Mouse (Mus musculus) ovary, postnatal 10 days (tissue): Measurements from ENCODE around the gene Tmprss6.

Experiments
- DNase-seq: peaks from one replicate; pipeline ENCODE4 v3.0.0; 2022; ENCODE audit warnings: low spot score

Tmprss6 gene

GRCm38 (mm10) chr15:78482518-78482917, 14.1 kb upstream of the Tmprss6 start:
- DNase-seq, result no peak

DNA sequence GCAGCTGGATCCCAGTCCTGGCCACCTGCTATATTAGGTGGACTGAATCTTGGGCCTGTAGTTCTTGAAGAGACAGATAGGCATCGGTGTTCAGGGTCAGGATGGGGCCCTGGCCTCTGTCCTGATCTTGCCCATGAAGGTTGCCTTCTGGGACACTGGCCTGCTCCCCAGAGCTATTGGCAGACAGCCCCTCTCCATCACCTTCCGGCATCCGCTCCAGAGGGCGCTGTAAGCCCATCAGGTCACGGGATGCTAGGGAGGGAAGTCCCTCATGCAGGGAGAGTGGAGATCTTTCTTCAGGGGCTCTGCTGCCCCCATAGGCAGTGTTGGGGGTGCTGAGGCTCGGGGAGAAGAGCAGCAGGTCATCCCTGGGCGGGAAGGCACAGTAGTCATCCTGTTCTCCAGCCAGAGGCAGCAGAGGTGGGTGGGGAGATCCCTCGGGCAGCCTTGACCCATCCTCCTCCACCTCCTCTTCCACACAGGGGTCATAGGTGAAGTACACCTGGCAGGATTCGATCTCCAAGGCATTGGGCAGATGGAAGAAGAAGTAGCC, 13.1 kb upstream of the Tmprss6 start:
- DNase-seq, result no peak

DNA sequence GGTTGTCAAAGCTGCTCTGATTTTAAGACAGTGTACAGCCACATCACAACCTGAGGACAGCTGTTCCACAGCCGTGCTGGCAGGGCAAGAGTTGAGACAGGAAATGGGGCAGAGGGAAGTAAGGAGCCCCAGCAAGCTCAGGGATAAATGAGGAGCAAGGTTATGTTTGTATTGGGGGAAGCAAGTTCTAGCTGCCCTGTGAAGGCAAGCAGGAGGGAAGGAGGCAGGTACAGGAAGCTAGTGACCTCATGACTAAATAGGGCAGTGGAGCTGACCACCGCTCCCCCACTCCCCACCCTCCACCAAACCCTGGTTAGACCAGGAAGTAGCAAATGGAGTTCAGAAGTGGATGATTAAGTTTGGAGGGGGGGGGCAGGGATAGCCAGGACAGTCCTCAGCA, 12.6 kb upstream of the Tmprss6 start:
- DNase-seq, result no peak

- DNase-seq, result no peak
Measured at GRCm38 (mm10) chr15:78480111-78480510, 11.7 kb upstream of the Tmprss6 start.

- DNase-seq, result no peak
Measured at GRCm38 (mm10) chr15:78479470-78479869, 11.0 kb upstream of the Tmprss6 start.

DNA sequence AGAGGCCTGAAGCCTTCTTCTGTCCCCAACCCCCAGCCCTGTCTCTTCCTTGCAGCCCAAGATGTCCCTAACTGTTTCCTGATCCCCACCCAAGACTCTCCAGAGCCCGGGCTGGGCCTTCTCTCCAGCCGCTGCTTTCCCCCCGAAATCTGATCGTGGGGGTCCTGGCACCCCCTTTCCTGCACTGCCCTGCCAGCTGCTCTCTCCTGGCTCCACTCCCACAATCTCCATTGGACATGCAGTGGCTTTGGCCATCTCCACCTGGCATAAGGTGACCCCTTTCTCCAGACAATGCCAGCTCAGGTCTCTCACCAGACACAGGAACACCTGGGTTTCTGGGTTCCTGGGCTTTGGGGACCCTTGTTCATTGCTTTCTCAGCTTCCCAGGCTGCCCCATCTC, 9.6 kb upstream of the Tmprss6 start:
- no peak for DNase-seq

DNA sequence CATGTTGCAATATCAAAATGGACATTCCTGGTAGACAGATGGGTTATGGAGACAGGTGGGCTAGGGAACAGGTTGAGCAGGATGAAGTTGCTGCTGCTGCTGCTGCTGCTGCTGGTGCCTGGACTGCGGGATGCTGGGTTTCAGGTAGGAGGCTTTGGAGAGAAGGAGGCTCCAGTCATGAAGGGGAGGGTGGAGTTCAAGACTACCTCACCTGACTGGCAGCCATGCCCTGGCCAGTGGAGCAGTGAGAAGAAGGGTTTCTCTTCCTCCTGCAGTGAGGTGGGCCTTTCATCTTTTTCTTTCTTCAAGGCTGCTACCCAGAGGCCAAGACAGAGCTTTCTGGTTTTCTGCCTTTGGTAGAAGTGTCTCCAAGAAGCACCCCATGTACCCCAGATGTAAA, 8.4 kb upstream of the Tmprss6 start:
- DNase-seq, result no peak

DNA sequence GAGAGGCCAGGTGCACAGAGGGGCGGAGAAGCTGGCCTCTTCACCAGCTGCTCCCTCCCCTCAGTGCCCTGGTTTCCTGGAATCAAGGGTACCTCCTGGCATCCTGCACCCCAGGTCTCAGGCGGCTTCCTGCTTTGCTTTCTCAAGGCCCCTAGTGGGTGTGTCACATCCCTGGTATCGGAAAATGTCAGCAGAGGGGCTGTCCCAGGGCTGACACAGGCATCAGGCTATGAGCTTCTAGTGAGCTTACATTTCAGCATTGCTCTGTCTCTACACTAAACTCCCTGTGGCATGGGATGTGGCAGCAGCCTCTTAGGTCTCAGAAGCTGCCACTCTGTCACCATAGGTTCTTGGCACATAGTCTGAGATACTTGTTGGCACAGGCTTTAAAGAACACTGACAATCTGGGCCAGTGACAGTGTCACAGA, 7.2 kb upstream of the Tmprss6 start:
- no peak for DNase-seq

GRCm38 (mm10) chr15:78473442-78473841, 5.0 kb upstream of the Tmprss6 start:
- DNase-seq, result no peak

DNA sequence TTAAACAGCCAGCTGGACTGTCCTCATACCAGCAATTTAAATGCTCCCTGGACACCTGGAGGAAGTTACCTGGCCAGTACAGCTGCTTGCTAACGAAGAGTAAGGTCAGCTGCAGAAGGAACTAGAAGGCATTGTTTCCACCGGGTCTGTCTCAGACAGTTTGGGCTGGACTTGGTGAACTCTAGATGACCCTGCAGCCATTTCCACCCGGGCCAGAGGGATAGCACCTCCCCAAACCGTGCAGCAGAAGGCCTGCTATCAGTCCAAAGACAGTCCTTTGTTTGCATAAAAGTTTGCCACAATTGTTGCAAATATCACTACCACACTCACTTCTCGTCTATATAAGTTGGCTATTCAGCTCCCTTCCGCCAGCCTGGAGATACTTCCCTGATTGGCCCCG, 3.5 kb upstream of the Tmprss6 start:
- no peak for DNase-seq

GRCm38 (mm10) chr15:78470495-78471276, 2.3 kb upstream of the Tmprss6 start:
- DNase-seq, result no peak

DNA sequence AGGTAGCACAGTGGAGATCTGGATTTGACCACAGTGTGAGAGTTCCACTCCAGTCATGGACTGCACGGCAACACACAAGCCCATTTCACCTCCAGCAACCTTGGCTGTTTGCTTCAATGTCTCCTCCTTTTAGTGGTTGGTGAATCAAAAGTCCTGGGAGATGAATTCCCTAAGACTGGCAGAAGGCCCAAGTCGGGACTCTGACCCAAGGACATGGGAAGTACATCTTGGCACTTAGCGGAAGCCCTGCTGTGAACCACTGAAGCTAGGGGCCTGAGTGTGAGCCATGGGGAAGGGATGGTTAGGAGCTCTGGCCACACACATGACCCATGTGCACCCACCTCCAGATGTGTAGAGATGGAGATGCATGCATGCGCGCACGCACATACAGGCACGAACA, 864 bp downstream of the Tmprss6 start:
- DNase-seq, result no peak

- no peak for DNase-seq
Measured at GRCm38 (mm10) chr15:78466809-78467208, 1.6 kb downstream of the Tmprss6 start.

DNA sequence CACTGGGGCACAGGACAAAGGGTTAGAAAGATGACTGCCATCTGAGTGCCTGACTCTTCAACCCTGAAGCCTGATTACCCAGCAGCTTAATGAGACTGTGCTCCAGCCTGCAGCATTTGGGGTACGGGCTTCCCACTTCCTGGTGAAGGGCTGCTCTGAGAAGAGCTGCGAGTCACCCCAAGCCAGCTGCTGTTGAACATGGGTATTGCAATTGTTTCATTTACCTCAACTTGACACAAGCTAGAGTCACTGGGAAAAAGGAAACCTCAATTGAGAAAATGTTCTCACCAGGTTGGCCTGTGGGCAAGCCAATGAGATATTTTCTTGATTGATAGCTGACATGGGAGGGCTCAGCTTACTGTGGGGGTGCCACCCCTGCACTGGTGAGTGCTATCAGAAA, 5.5 kb downstream of the Tmprss6 start:
- no peak for DNase-seq

GRCm38 (mm10) chr15:78457193-78457592, 11.2 kb downstream of the Tmprss6 start:
- no peak for DNase-seq

DNA sequence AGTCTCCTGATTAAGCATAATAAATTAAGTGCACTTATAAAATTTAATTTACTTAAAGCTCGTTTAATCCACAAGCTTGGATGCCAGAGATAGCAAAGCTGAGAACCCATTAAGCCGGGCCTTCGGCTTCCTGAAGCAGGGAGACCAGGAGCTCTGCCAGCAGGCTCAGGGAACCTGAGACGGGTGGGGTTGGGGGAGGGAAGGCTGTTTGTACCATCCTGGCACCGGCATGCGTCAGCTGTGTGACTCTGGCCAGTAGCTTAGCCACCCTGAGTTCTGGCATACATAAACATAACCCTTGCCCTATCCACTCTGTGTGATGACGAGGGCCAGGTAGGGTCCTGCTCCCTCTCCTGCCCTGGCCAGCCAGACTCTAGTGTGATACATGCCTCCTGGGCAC, 12.4 kb downstream of the Tmprss6 start:
- no peak for DNase-seq

DNA sequence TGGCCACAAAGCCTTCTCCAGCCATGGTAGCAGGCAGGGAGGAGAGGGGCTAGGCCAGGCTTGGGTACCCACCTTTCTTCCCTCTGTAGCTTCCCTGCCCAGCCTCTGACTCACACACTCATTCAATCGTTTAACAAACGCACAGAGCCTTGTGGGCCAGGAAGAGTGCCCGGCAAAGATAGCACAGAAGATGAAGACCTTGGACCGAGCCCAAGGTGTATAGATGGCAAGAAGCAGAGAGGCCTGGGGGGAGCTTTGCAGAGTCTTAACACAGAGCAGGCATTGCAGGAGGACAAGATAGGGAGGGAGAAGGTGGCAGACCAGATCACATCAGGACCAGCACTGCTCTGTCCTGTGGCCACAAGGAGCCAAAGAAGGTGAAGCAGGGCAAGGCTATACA, 13.3 kb downstream of the Tmprss6 start:
- no peak for DNase-seq

GRCm38 (mm10) chr15:78452929-78453328, 15.5 kb downstream of the Tmprss6 start:
- no peak for DNase-seq

- DNase-seq, result no peak
Measured at GRCm38 (mm10) chr15:78451201-78451600, 17.2 kb downstream of the Tmprss6 start.

GRCm38 (mm10) chr15:78450419-78450768, 18.0 kb downstream of the Tmprss6 start:
- no peak for DNase-seq

DNA sequence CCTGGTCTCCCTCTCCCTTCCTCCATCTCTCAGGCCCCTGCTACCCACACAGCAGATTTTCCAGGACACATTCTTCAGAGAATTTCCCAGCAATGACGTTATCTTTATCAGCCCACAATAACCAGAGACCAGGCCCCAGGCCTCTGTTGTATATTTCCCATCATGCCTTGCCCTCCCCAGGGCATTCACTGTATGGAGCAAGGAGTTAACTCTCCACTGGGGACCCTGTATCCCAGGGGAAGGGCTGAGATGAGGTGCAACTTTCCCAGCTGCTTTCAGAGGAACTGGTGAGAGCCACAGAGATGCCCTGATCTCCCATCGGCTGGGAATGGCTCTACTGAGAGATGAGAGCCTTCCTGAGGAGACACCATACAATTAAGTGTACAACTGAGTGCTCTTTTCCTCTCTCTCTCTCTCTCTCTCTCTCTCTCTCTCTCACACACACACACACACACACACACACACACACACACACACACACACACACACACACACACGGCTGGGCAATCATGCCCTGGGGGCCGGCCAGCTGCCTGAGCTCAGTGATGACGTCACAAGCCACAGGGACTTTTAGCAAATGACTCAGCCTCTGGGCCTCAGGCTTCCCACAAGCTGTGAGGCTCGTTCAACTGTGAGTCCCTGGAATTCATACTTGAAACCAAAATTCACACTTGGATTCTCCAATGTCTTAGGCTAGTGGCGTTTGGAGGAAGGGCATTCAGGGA, 18.6 kb downstream of the Tmprss6 start:
- DNase-seq, result no peak

GRCm38 (mm10) chr15:78449131-78449530, 19.3 kb downstream of the Tmprss6 start:
- no peak for DNase-seq

DNA sequence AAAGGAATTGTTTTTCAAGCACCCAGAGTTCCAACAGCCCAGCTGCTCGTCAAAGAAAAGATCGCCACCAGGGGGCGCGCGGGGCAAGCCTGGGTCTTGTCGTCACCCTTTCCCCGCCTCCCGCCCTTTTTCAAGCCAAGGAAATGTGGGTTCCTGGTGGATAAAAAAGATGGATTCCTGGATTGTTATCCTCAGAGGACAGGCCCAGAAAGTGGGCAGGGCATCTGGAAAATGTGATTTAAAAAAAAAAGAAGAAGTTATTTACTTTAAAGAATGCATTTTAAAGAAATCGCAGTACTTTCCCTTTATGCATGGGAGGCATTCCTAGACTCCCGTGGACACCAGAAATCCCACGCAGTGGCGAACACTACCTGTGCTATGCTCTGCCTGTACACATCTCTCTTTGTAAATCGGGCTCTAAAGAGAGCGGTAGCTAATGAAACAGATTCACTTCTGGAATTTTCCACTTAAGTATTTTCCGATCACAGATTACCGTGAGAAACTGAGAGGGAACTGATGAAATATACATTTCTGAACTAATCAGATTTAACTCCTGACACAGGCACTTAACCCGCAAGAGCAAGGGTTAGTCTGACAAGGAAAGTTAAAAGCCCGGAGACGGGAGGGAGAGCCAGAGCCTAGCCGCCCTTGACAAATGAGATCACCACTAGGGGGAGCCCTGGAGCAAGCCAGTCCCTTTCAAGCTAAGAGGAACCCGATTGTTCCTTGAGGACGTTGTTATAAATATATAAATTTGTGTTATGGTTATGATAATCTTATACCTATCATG, 20.5 kb downstream of the Tmprss6 start:
- peak; percentile 98 for DNase-seq
